Mouse (Mus musculus) kidney, adult 11 months (tissue): ENCODE results near the gene Kcnc3.
A peak's percentile ranks its signal among the peaks of the same experiment; 100 is the strongest.

Experiments
- DNase-seq: peaks from one replicate; pipeline ENCODE4 v3.0.0; 2022

Gene Kcnc3

GRCm38 (mm10) chr7:44632676-44633075 is 42.2 kb downstream of the Kcnc3 start:
- DNase-seq = no peak

- DNase-seq = no peak
Measured at GRCm38 (mm10) chr7:44633407-44633806, 42.9 kb downstream of the Kcnc3 start.

- DNase-seq = no peak
Measured at GRCm38 (mm10) chr7:44636684-44637083, 46.2 kb downstream of the Kcnc3 start.

GRCm38 (mm10) chr7:44638663-44639062 is 48.2 kb downstream of the Kcnc3 start:
- DNase-seq = no peak

- DNase-seq = no peak
Measured at GRCm38 (mm10) chr7:44640843-44641605, 50.6 kb downstream of the Kcnc3 start.

- DNase-seq = no peak
Measured at GRCm38 (mm10) chr7:44641887-44642286, 51.4 kb downstream of the Kcnc3 start.

- no peak for DNase-seq
Measured at GRCm38 (mm10) chr7:44645256-44645655, 54.8 kb downstream of the Kcnc3 start.

GRCm38 (mm10) chr7:44645951-44646350 is 55.5 kb downstream of the Kcnc3 start:
- peak; percentile 51 for DNase-seq

- DNase-seq = peak; percentile 38
Measured at GRCm38 (mm10) chr7:44647042-44647724, 56.7 kb downstream of the Kcnc3 start.

GRCm38 (mm10) chr7:44647729-44648128 is 57.3 kb downstream of the Kcnc3 start:
- DNase-seq = no peak

GRCm38 (mm10) chr7:44649094-44649610 is 58.7 kb downstream of the Kcnc3 start:
- DNase-seq = no peak

GRCm38 (mm10) chr7:44649990-44650389 is 59.5 kb downstream of the Kcnc3 start:
- DNase-seq = no peak

- no peak for DNase-seq
Measured at GRCm38 (mm10) chr7:44651416-44651815, 61.0 kb downstream of the Kcnc3 start.

GRCm38 (mm10) chr7:44653773-44654172 is 63.3 kb downstream of the Kcnc3 start:
- no peak for DNase-seq
